Mouse (Mus musculus) embryo, embryonic 9.5 days (tissue): ENCODE measurements at regions not wholly inside any gene's neighbourhood (a gene's known extent, or its start where the extent isn't known, plus 50 kb on each side); places are given as distances from the start of the nearest gene placed in this dataset.

Source experiments
- DNase-seq: peaks from one replicate; pipeline ENCODE4 v3.0.0-alpha.2; 2017; ENCODE audit errors: extremely low spot score

DNA sequence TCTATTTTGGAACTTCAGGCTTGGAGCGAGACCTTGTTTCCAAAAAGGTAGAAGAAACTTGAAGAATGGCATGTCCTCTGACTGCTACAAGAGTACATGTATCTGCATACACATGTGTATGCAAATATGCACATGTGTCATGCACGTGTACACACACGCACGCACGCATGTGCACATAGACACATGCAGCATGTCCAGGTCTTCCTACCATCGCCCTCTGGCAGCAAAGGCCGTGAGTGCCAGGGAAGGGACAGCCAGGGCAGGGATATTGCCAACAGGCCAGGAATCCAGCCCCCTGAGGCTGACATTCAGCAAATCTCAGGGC lies 231.0 kb downstream of the Clic5 start:
- DNase-seq, result no peak

DNA sequence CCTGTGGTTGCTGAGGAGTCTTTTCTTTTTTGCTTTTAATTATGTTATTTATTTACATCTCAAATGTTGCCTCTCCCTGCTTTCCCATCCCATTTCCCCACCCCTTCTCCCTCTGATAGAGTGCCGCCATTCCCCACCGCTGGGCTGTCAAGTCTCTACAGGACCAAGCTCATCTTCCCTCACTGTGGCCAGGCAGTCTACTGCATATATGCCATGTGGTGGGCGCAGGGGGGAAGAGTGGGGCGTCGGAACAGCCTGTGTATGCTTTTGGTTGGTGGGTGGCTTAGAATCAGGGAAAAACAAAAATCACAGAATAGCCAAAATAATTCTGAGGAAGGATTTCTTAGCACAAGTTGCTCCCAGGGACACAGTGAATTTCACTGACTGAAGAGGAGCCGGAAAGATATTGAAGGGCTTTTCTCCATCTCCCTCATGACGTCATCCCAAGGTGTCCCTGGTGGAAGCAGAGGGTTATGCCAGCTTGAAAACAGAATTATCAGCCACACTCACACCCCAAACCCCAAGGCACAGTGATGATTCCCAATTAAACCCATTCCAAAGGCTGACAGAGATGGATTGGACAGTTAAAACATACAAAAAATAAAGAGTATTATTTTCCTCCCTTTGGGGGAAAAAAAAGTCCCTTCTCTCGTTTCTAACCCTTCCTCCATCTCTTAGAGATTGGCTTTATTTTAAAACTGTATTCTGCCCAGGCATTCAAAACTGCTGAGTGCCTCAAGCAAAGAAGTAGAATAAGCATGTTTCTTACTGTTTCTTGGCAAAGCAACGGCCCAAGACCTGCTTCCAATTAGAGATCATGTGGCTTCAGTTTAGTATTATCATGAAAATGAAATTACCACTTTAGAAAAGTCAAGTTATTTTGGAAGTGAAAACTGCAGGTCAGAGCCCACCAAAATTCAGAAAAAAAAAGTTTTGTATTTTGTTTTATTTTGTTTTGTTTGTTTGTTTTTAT lies 232.0 kb downstream of the Clic5 start:
- DNase-seq, result no peak

DNA sequence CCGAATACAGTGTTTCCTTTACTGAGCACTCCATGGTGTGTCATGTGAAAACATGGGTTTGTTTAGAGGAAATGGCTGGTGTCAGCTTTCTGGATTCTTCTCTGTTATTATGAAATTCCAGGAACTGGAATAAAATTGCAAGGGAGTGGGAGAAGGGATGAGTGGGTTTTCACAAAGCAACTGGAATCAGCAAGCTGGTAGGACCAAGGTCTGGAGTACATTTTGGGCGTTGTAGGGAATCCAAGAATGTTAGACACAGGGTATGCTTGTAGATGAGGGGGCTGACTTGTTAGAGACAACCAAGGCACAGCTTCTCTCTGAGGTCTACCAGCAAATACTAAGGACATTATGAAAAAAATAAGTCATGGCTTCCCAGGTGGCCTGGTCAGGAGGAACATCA lies 233.8 kb downstream of the Clic5 start:
- no peak for DNase-seq

DNA sequence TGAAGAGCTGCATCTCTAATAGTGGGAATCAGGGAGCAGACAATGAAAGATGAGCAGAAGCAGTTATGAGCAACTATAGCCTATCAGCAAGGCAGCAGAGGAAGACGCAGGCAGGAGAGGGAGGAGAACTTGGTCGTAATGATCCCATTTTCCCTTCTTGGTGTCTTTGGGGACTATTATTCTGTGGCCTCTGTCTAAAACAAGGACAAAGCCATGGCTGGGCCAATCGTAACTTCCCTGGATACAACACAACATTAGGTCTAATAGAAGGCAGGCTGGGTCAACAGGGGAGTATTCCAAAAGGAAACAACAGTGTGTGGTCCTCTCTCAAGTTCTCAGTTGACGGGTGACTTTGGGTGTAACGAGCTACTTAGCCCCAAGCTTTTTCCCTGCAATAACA lies 234.5 kb downstream of the Clic5 start:
- DNase-seq, result no peak

DNA sequence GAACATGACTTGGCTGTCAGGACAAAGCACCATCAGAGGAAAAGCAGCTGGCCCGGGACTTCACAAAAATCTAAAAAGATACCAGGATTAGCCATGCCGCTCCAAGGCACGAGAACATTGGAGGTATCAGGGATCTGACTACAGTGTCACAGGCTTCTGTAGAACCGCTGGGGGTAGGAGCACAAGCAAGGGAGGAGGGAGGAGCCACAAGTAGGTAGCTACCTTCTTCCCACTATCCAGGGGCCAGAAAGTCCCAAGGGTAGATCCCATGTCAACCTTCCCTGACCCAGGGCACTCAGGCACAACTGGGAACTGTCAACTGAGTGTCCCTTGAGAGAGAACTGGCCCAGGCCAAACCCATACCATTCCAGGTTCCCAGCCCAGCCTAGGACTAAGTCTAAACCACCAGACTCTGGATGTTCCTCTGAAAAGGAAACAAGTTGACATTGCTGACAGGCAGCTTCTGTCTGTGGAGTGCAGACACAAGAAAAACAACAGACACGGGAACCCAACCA lies 235.1 kb downstream of the Clic5 start:
- DNase-seq, result no peak

DNA sequence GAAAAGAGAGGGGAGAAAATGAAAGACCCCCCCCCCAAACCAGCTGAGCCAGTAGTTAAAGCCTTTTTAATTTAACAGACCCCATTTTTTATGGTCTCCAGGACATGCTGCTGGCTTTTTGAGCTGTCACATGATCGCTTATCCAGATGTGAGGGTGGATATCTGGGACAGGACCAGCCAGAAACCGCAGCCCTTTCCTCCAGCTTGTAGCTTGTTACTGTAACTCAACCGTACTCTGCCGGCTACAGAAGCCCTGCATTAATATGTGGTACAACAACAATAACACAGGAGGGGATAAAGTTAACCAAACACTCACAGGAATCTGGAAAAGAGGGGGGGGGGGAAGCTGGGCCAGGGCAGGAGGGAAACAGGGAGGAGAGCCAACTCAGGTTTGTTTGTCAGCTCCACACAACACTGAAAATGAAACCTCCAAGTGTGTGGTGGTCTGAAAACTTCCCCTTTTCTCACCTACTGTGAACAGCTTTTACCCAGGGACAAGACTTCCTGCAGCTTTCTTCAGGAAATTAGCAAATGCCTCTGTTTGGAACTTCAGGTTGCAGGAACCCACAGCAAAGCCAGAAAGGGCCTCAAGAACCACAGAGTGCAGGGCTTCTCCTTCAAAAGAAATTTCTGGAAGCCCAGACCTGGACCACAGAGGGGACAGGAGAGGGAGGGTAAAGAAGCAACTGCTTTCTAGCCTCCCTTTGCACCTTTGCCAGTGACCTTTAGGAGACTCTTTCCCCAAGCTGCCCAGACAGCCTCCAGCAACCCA lies 244.3 kb downstream of the Clic5 start:
- DNase-seq, result no peak

DNA sequence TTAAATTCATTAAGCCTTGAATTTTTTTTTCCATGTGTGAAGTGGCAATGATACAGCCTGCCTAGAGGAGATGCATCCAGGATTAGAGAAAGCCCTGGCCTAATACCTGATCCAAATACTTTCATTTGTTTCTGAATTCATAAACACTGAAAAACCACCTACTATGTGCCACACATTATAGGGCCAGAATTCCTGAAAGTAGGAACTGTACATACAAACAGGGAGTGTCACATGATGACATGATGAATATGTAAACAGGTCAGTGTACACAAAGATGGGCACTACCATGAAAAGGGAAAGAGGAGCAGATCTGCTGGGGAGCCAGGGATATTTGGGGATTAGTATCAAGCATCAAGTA lies 244.9 kb downstream of the Clic5 start:
- no peak for DNase-seq

DNA sequence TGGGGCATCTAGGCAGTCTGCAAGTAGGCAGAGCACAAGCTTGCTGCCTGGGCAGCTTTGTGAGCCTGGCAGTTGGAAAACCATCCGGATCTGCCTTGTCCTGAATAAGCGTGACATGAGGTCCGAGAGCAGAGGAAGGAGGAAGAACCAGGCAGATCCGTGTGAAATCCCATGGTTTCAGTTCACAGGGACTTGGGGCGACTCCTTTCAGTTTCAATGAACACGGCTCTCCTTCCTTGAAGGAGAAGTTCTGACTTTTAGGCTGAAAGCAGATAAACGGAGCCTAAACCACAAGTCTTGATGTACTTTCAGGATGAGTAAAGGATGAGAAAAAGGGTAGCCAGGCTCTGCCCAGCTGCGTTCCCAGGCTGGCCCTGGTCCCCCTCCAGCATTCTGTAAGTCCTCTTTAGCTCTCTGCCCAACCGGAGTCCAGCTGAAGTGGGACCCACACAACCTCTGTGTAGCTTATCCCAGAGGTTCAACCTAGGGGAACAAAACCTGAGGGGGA lies 248.2 kb downstream of the Clic5 start:
- DNase-seq, result no peak

DNA sequence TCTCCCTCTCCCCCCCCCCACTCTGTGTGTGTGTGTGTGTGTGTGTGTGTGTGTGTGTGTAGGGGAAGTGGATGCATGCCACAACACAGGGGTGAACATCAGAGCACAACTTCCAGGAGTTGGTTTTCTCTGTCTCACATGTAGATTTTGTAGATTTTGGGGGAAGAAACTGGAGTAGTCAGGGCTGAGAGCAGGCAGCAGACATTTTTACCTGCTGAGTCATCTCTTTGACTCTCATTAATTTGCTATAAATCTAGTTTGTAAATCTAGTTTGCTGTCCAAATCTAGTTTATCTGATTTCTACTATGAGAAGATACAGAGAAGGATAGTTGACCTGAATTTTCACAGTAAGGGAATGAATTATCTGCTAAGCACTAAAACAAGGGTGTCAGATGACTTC lies 250.1 kb downstream of the Clic5 start:
- no peak for DNase-seq

DNA sequence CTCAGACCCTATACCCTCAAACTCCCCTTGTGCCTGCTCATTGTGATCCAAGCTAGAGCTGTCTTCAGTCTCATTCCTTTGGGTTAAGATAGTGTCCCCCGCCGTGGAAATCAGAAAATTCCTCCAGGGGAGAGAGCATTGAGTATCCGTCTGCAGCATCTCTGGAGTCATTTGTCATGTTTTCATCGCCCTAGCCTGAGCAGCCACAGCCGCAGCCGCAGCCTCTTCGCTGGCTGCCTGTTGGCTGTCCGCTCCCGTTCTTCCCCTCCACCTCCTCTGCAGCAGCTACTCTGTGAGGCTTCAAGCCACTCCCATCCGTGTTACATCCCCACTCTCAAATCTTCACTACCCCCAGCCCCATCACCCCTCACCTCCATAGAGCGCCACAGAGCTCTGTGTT lies 255.1 kb downstream of the Clic5 start:
- no peak for DNase-seq

DNA sequence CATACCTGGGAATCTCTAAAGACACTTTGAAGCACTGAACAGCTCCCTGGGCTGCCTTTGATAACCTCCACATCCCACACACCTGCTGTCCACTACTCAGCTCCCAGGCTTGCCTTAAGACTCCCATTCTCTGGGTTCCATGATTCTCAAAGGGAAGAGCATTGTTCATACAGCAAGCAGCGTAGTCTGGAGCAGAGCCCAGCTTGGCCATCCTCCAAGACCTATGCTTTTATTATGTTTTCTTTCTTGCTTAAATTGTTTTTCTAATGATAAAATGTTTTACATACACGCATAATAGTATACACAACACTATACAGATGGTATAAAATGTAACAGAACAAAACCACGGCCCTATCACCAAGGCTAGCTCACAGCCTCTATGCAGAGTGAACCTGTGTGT lies 257.0 kb downstream of the Clic5 start:
- no peak for DNase-seq
